Mouse (Mus musculus) cerebellum, adult 2 months (tissue): ENCODE measurements at regions not wholly inside any gene's neighbourhood (a gene's known extent, or its start where the extent isn't known, plus 50 kb on each side); places are given as distances from the start of the nearest gene placed in this dataset.

Source experiments
- CTCF ChIP-seq: fragments of 200-500 bp; IDR thresholded peaks from 2 replicates; pipeline ENCODE4 v1.5.1; 2011; ENCODE audit warnings: low read depth, mild to moderate bottlenecking, control low read depth, low read length, moderate library complexity, borderline replicate concordance; ENCODE audit not compliant: insufficient read depth
- POLR2A ChIP-seq: fragments of 200-500 bp; IDR thresholded peaks from 2 replicates; pipeline ENCODE4 v1.6.1; 2011; ENCODE audit warnings: low read length, control low read depth, borderline replicate concordance; ENCODE audit not compliant: insufficient read depth

- TF ChIP-seq CTCF (no peak), POLR2A (no peak)
These were observed 59.5 kb upstream of the Abcd3 start for GRCm38 (mm10) chr3:121874576-121874975.
